Mouse (Mus musculus) hindbrain, embryonic 16.5 days (tissue): ENCODE measurements at regions not wholly inside any gene's neighbourhood (a gene's known extent, or its start where the extent isn't known, plus 50 kb on each side); places are given as distances from the start of the nearest gene placed in this dataset.

Experiments used
- ATAC-seq: fragments of 200-750 bp; cut with Nextera tagmentation; 2 replicates; pipeline ENCODE4 v1.8.0; 2017; ENCODE audit warnings: moderate TSS enrichment, moderate library complexity
- H3K27ac ChIP-seq: fragments of 300-500 bp; sonication (generic); 2 replicates; pipeline ENCODE4 v1.5.1; 2014; ENCODE audit warnings: low read depth, mild to moderate bottlenecking, control low read depth, low read length, moderate library complexity
- H3K27me3 ChIP-seq: fragments of 300-500 bp; sonication (generic); replicated peaks from 2 replicates; pipeline ENCODE4 v1.6.1; 2014; ENCODE audit warnings: low read length; ENCODE audit not compliant: control insufficient read depth, insufficient read depth
- H3K36me3 ChIP-seq: fragments of 300-500 bp; sonication (generic); 2 replicates; pipeline ENCODE4 v1.6.1; 2014; ENCODE audit warnings: mild to moderate bottlenecking, low read length, moderate library complexity, mixed read lengths; ENCODE audit not compliant: control insufficient read depth, insufficient read depth
- H3K4me1 ChIP-seq: fragments of 300-500 bp; sonication (generic); 2 replicates; pipeline ENCODE4 v1.6.1; 2014; ENCODE audit warnings: low read depth, low read length; ENCODE audit not compliant: control insufficient read depth, insufficient read depth
- H3K4me2 ChIP-seq: fragments of 300-500 bp; sonication (generic); 2 replicates; pipeline ENCODE4 v1.6.1; 2014; ENCODE audit warnings: mild to moderate bottlenecking, low read length, control low read depth, moderate library complexity
- H3K4me3 ChIP-seq: fragments of 300-500 bp; sonication (generic); 2 replicates; pipeline ENCODE4 v1.5.1; 2014; ENCODE audit warnings: mild to moderate bottlenecking, low read length, control low read depth, moderate library complexity
- H3K9ac ChIP-seq: fragments of 300-500 bp; sonication (generic); 2 replicates; pipeline ENCODE4 v1.6.1; 2014; ENCODE audit warnings: low read depth, mild to moderate bottlenecking, control low read depth, low read length, moderate library complexity
- H3K9me3 ChIP-seq: fragments of 300-500 bp; sonication (generic); 2 replicates; pipeline ENCODE4 v1.6.1; 2014; ENCODE audit warnings: mild to moderate bottlenecking, low read length, moderate library complexity; ENCODE audit not compliant: control insufficient read depth
- WGBS: fragments of 180-500 bp; shearing (Covaris S2); extraction: QIAGEN DNeasy Blood & Tissue Kit; methylation state at CpG from one replicate; pipeline ENCODE4 v1.1.7; 2014; 5-methylcytosine and 5-hydroxymethylcytosine counted together

- Histone ChIP-seq H3K27me3 (0 out of 2 replicates have a peak, but pooled peaks cover 4% of the 10 kb centered on the region), H3K9ac (peak overlapping the region; percentile 35), H3K4me1 (peaks cover 7% of the 10 kb centered on the region), H3K9me3 (no peaks in the 10 kb centered on the region), H3K4me2 (peak overlapping the region; percentile 33), H3K27ac (no peak overlapping the region), H3K4me3 (no peak overlapping the region), H3K36me3 (no peaks in the 10 kb centered on the region)
- peak; percentile 64 for ATAC-seq
- WGBS, result 22% methylated on average over 15 of the region's 15 CpGs
Measured at GRCm38 (mm10) chr9:122534121-122534814, 182.9 kb downstream of the Abhd5 start.

- ATAC-seq, result peak; percentile 45
- Histone ChIP-seq H3K4me1 (peaks cover 7% of the 10 kb centered on the region), H3K9ac (no peak overlapping the region), H3K27me3 (0 out of 2 replicates have a peak, but pooled peaks cover 4% of the 10 kb centered on the region), H3K36me3 (no peaks in the 10 kb centered on the region), H3K4me3 (no peak overlapping the region), H3K27ac (no peak overlapping the region), H3K9me3 (no peaks in the 10 kb centered on the region), H3K4me2 (no peak overlapping the region)
- 35% methylated on average over 2 of the region's 2 CpGs for WGBS
Measured at GRCm38 (mm10) chr9:122534965-122535364, 183.6 kb downstream of the Abhd5 start.

DNA sequence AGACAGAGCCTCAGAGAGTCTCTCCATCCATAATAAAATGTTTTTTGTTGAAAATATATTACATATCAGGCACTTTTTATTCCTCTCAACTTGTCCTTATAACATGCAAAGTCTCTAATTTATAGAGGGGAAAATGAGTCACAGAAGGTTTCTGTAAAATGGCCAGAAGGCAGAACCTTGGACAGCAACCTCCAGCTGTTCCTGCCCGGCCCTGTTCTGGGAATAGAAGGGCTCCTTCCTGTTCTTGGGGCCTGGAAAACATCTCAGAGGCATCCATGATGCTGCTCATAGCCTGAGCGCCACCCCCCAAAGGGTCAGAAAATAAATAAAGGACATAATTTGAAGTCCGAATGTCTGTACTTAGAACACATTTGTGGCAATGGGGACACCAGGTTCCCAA is 188.7 kb downstream of the Abhd5 start:
- no peak for ATAC-seq
- Histone ChIP-seq H3K4me2 (no peak overlapping the region), H3K9ac (no peak overlapping the region), H3K27ac (no peak overlapping the region), H3K9me3 (no peaks in the 10 kb centered on the region), H3K36me3 (no peaks in the 10 kb centered on the region), H3K27me3 (0 out of 2 replicates have a peak, but pooled peaks cover 3% of the 10 kb centered on the region), H3K4me1 (no peaks in the 10 kb centered on the region), H3K4me3 (no peak overlapping the region)
- 61% methylated on average over 3 of the region's 3 CpGs for WGBS

- Histone ChIP-seq H3K9ac (no peak overlapping the region), H3K4me3 (no peak overlapping the region), H3K27me3 (no peaks in the 10 kb centered on the region), H3K36me3 (no peaks in the 10 kb centered on the region), H3K4me2 (no peak overlapping the region), H3K4me1 (no peaks in the 10 kb centered on the region), H3K27ac (no peak overlapping the region), H3K9me3 (no peaks in the 10 kb centered on the region)
- WGBS, result 83% methylated on average over 9 of the region's 9 CpGs
- ATAC-seq, result no peak
Measured at GRCm38 (mm10) chr9:122556051-122556450, 191.1 kb upstream of the Topaz1 start.

DNA sequence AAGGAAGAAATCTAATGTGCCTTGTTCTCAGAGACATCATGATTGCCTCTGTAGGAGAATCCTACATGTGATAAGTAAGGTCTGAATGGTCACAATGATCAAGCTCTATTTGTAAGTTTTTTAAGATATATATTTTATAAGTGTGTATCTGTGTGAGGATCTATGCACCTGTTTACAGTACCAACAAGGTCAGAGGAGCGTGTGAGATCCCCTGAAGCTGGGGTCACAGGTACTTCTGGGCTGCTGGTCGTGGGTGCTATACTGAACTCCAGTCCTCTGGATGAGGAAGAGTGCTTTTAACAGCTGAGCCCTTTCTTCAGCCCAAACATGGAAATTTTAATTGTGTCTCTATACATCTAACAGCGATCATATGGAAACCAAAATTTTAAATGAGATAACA is 181.1 kb upstream of the Topaz1 start:
- H3K27ac ChIP-seq, result no peak overlapping the region
- no peak overlapping the region for H3K4me3 ChIP-seq
- no peak overlapping the region for H3K4me2 ChIP-seq
- H3K4me1 ChIP-seq, result peaks cover 2% of the 10 kb centered on the region; the same call in 1 of the 2 replicates
- no peak for ATAC-seq
- no peaks in the 10 kb centered on the region for H3K9me3 ChIP-seq
- 83% methylated on average over 3 of the region's 3 CpGs for WGBS
- H3K36me3 ChIP-seq, result no peaks in the 10 kb centered on the region
- H3K27me3 ChIP-seq, result peaks cover 16% of the 10 kb centered on the region
- H3K9ac ChIP-seq, result no peak overlapping the region

DNA sequence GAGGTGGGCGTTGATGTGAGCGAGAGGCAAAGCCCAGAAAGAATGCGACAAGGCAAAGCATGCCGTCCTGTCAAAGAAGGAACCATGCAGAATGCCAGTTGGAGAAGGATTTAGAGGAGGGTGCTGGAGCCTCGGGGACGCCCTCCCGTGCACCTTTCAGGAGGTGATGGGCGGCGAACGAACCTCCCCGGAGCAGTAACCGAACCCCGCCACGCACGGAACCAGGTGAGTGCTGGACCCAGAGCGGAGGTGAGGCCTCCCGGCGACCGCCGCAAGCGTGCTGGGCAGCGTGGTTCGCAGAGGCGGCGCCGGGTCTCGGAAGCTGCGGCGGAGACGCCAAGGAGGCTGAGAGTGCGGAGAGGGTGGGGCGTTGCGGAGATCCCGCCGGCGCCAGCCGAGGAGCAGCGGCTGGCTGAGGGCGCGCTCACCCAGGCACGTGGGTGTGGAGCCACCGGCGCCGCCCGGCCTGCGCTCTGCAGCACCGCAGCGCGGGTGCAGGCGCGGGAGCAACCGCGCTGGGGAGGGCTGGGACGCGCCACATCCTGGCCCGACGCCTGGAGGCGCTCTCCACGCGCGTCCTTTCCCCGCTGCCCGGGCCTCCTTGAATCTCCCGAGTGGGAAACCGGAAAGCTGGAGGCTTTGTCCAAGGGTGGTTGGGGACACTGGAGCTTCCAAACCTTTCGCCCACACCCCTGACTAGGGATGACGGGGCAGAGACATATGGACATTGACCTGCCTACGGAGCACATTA is 178.3 kb upstream of the Topaz1 start:
- Histone ChIP-seq H3K4me3 (peak overlapping the region; percentile 45), H3K36me3 (no peaks in the 10 kb centered on the region), H3K27me3 (peaks cover 19% of the 10 kb centered on the region), H3K4me1 (peaks cover 4% of the 10 kb centered on the region; the same call in 1 of the 2 replicates), H3K4me2 (peak overlapping the region; percentile 48), H3K9ac (peak overlapping the region; percentile 66), H3K9me3 (no peaks in the 10 kb centered on the region), H3K27ac (peak overlapping the region; percentile 73)
- under 1% methylated on average over 39 of the region's 68 CpGs for WGBS
- peak; percentile 65 for ATAC-seq

GRCm38 (mm10) chr9:122569511-122570455 is 177.4 kb upstream of the Topaz1 start:
- H3K36me3 ChIP-seq, result no peaks in the 10 kb centered on the region
- H3K27me3 ChIP-seq, result peaks cover 19% of the 10 kb centered on the region
- no peaks in the 10 kb centered on the region for H3K9me3 ChIP-seq
- H3K4me3 ChIP-seq, result peak overlapping the region; percentile 45
- peak; percentile 21 for ATAC-seq
- H3K9ac ChIP-seq, result peak overlapping the region; percentile 66
- H3K4me2 ChIP-seq, result peak overlapping the region; percentile 48
- peaks cover 4% of the 10 kb centered on the region; the same call in 1 of the 2 replicates for H3K4me1 ChIP-seq
- peak overlapping the region; percentile 73 for H3K27ac ChIP-seq
- WGBS, result under 1% methylated on average over 48 of the region's 48 CpGs

GRCm38 (mm10) chr9:122571001-122571400 is 176.1 kb upstream of the Topaz1 start:
- Histone ChIP-seq H3K27me3 (peaks cover 18% of the 10 kb centered on the region), H3K36me3 (no peaks in the 10 kb centered on the region), H3K9ac (peak overlapping the region; percentile 82; the same call in 1 of the 2 replicates), H3K4me2 (peak overlapping the region; percentile 76), H3K4me1 (peaks cover 4% of the 10 kb centered on the region; the same call in 1 of the 2 replicates), H3K9me3 (no peaks in the 10 kb centered on the region), H3K4me3 (peak overlapping the region; percentile 76), H3K27ac (peak overlapping the region; percentile 83)
- ATAC-seq, result no peak
- 4% methylated on average over 10 of the region's 10 CpGs for WGBS
